Mouse (Mus musculus) left cerebral cortex, postnatal 36 days (tissue): ENCODE measurements around the gene Crygn. TPM values are rescaled to one million over a fixed set of nuclear protein-coding genes. Genes with fewer than 3 reads are reported as not detected.

Experiments
- DNase-seq, 2 experiments: peaks; one replicate each; pipeline ENCODE4 v3.0.0; 2021 to 2022; ENCODE audit warnings: low spot score in 2 of 2, mixed read lengths in 1 of 2
- intact Hi-C: fragments of 180-260 bp; cut with DNase I; formaldehyde crosslinking; loops from one replicate; pipeline ENCODE4 v1.15.1; 2025
- total RNA-seq, 2 experiments: library from RNA; stranded (reverse); gene quantifications; 2 replicates each; pipeline ENCODE4 v1.2.3; 2021

The Crygn gene
- total RNA-seq, 2 experiments from 2014 or later: not detected

- DNase-seq: no peak
- intact Hi-C loops: no loop called here
Measured at GRCm38 (mm10) chr5:24723527-24724269, 34.1 kb downstream of the Crygn start.

GRCm38 (mm10) chr5:24719852-24720251 lies 38.0 kb downstream of the Crygn start:
- DNase-seq: no peak

GRCm38 (mm10) chr5:24718076-24718475 lies 39.7 kb downstream of the Crygn start:
- intact Hi-C loops: no loop called here
- no peak for DNase-seq

More at GRCm38 (mm10) chr5:24719852-24720251, 38.0 kb downstream of the Crygn start:
- intact Hi-C loops: no loop called here

- intact Hi-C loops: no loop called here
- no peak for DNase-seq
Measured at GRCm38 (mm10) chr5:24713987-24714386, 43.8 kb downstream of the Crygn start.

GRCm38 (mm10) chr5:24713199-24713598 lies 44.6 kb downstream of the Crygn start:
- intact Hi-C loops: no loop called here
- DNase-seq: no peak

GRCm38 (mm10) chr5:24711615-24712014 lies 46.2 kb downstream of the Crygn start:
- intact Hi-C loops: no loop called here
- DNase-seq: no peak

GRCm38 (mm10) chr5:24709962-24710361 lies 47.8 kb downstream of the Crygn start:
- intact Hi-C loops: no loop called here
- DNase-seq: no peak

GRCm38 (mm10) chr5:24704615-24705014 lies 53.2 kb downstream of the Crygn start:
- intact Hi-C loops: no loop called here
- no peak for DNase-seq

- intact Hi-C loops: no loop called here
- no peak for DNase-seq
Measured at GRCm38 (mm10) chr5:24701271-24701670, 56.5 kb downstream of the Crygn start.

Other genes starting within 250 kb of the Crygn start
- gene Gbx1, start 230.8 kb downstream of the Crygn start, total RNA-seq: under 1 TPM in 1 of 2 experiments, not detected in 1; 0.61 TPM
- under 1 TPM in 1 of 2 experiments, not detected in 1; 0.27 TPM for gene Asb10, start 217.0 kb downstream of the Crygn start, total RNA-seq
- under 1 TPM in 1 of 2 experiments, not detected in 1; 0.23 TPM for gene 4931409K22Rik, start 201.2 kb downstream of the Crygn start, total RNA-seq
- 10 to 100 TPM; 85.2 to 90.3 TPM for gene Abcf2, start 180.5 kb downstream of the Crygn start, total RNA-seq
- 10 to 100 TPM; 69.2 to 76.9 TPM for gene Chpf2, start 171.3 kb downstream of the Crygn start, total RNA-seq
- gene Smarcd3, start 133.6 kb downstream of the Crygn start, total RNA-seq: 100 to 1,000 TPM in 1 of 2 experiments, 10 to 100 TPM in 1; 95.3 to 108 TPM
- gene Nub1, start 72.5 kb downstream of the Crygn start, total RNA-seq: 10 to 100 TPM; 73.5 to 77.9 TPM
- under 1 TPM; 0.42 to 0.93 TPM for gene Wdr86, start 27.3 kb downstream of the Crygn start, total RNA-seq
- 100 to 1,000 TPM; 119 to 120 TPM for gene Rheb, start 84.6 kb upstream of the Crygn start, total RNA-seq